Mouse (Mus musculus) forebrain, embryonic 13.5 days (tissue): Measurements from ENCODE around the gene Irak2. TPM values are rescaled to one million over a fixed set of nuclear protein-coding genes. Genes with fewer than 3 reads are reported as not detected.

Experiments used
- ATAC-seq: fragments of 200-750 bp; cut with Nextera tagmentation; 2 replicates; pipeline ENCODE4 v1.8.0; 2017
- H3K27ac ChIP-seq: fragments of 300-500 bp; sonication (generic); 2 replicates; pipeline ENCODE4 v1.5.1; 2015; ENCODE audit warnings: inconsistent platforms, mild to moderate bottlenecking, moderate library complexity
- H3K27me3 ChIP-seq: fragments of 300-500 bp; sonication (generic); 2 replicates; pipeline ENCODE4 v1.6.1; 2015; ENCODE audit warnings: mild to moderate bottlenecking, inconsistent platforms
- H3K36me3 ChIP-seq: fragments of 300-500 bp; sonication (generic); 2 replicates; pipeline ENCODE4 v1.6.1; 2015; ENCODE audit warnings: mild to moderate bottlenecking, inconsistent platforms; ENCODE audit not compliant: poor library complexity, severe bottlenecking
- H3K4me1 ChIP-seq: fragments of 300-500 bp; sonication (generic); 2 replicates; pipeline ENCODE4 v1.6.1; 2015; ENCODE audit warnings: inconsistent platforms
- H3K4me2 ChIP-seq: fragments of 300-500 bp; sonication (generic); 2 replicates; pipeline ENCODE4 v1.6.1; 2015; ENCODE audit warnings: inconsistent platforms, mild to moderate bottlenecking, moderate library complexity
- H3K4me3 ChIP-seq: fragments of 300-500 bp; sonication (generic); 2 replicates; pipeline ENCODE4 v1.5.1; 2015; ENCODE audit warnings: mild to moderate bottlenecking, inconsistent platforms
- H3K9ac ChIP-seq: fragments of 300-500 bp; sonication (generic); 2 replicates; pipeline ENCODE4 v1.6.1; 2015; ENCODE audit warnings: mild to moderate bottlenecking, inconsistent platforms
- H3K9me3 ChIP-seq: fragments of 300-500 bp; sonication (generic); replicated peaks from 2 replicates; pipeline ENCODE4 v1.6.1; 2016; ENCODE audit warnings: inconsistent platforms
- WGBS: fragments of 180-500 bp; shearing (Covaris S2); methylation state at CpG from one replicate; pipeline ENCODE4 v1.1.7; 2015; 5-methylcytosine and 5-hydroxymethylcytosine counted together
- microRNA-seq: library from miRNA; unstranded; fragments of <30 nt; microRNA quantifications from one replicate; pipeline ENCODE4, GENCODE M21; 2016
- polyA plus RNA-seq: library from polyadenylated mRNA; unstranded; fragments of >200 nt; fragmentation: Nextera tagmentation; extraction: Ambion mirVana; gene quantifications from 2 replicates; pipeline ENCODE4 v1.2.1, GENCODE M21; 2015

The Irak2 gene
- polyA plus RNA-seq, 1 experiment from 2014 or later, result 0.96 TPM

GRCm38 (mm10) chr6:113721061-113721460 lies 82.8 kb downstream of the Irak2 start:
- WGBS, result 94% methylated on average over 4 of the region's 4 CpGs
- Histone ChIP-seq H3K4me2 (no peak overlapping the region), H3K27ac (no peak overlapping the region), H3K27me3 (no peaks in the 10 kb centered on the region), H3K9ac (no peak overlapping the region), H3K9me3 (no peaks in the 10 kb centered on the region), H3K36me3 (peaks cover 85% of the 10 kb centered on the region), H3K4me1 (no peaks in the 10 kb centered on the region), H3K4me3 (no peak overlapping the region)
- ATAC-seq, result no peak

- Histone ChIP-seq H3K4me2 (no peak overlapping the region), H3K36me3 (peaks cover 92% of the 10 kb centered on the region), H3K4me3 (no peak overlapping the region), H3K9ac (no peak overlapping the region), H3K27me3 (no peaks in the 10 kb centered on the region), H3K4me1 (no peaks in the 10 kb centered on the region), H3K27ac (no peak overlapping the region), H3K9me3 (no peaks in the 10 kb centered on the region)
- no peak for ATAC-seq
- 91% methylated on average over 7 of the region's 7 CpGs for WGBS
Observed at GRCm38 (mm10) chr6:113728181-113728580, 89.9 kb downstream of the Irak2 start.

- Histone ChIP-seq H3K27ac (no peak overlapping the region), H3K4me2 (no peak overlapping the region), H3K4me1 (no peaks in the 10 kb centered on the region), H3K4me3 (no peak overlapping the region), H3K9ac (no peak overlapping the region), H3K27me3 (no peaks in the 10 kb centered on the region), H3K9me3 (no peaks in the 10 kb centered on the region), H3K36me3 (peaks cover 98% of the 10 kb centered on the region)
- no peak for ATAC-seq
- WGBS, result 93% methylated on average over 3 of the region's 3 CpGs
Observed at GRCm38 (mm10) chr6:113731296-113731695, 93.0 kb downstream of the Irak2 start.

GRCm38 (mm10) chr6:113737318-113738046 lies 99.2 kb downstream of the Irak2 start:
- Histone ChIP-seq H3K27me3 (no peaks in the 10 kb centered on the region), H3K4me2 (no peak overlapping the region), H3K9me3 (no peaks in the 10 kb centered on the region), H3K36me3 (peaks cover 55% of the 10 kb centered on the region), H3K4me1 (peaks cover 15% of the 10 kb centered on the region), H3K27ac (no peak overlapping the region), H3K9ac (no peak overlapping the region), H3K4me3 (no peak overlapping the region)
- no peak for ATAC-seq
- 92% methylated on average over 9 of the region's 9 CpGs for WGBS

- H3K4me1 ChIP-seq, result peaks cover 15% of the 10 kb centered on the region
- peak within 1 kb of the TSS; percentile 93 for H3K9ac ChIP-seq
- H3K27me3 ChIP-seq, result 0 out of 2 replicates have a peak, but pooled peaks cover 5% of the 10 kb centered on the region
- H3K27ac ChIP-seq, result peak within 1 kb of the TSS; percentile 52; the same call in 1 of the 2 replicates
- peak; percentile 92 for ATAC-seq
- peak within 1 kb of the TSS; percentile 94 for H3K4me2 ChIP-seq
- peaks cover 25% of the 10 kb centered on the region for H3K36me3 ChIP-seq
- peak within 1 kb of the TSS; percentile 90 for H3K4me3 ChIP-seq
- WGBS, result 6% methylated on average over 41 of the region's 41 CpGs
- no peaks in the 10 kb centered on the region for H3K9me3 ChIP-seq
Observed at GRCm38 (mm10) chr6:113740236-113741217, 102.3 kb downstream of the Irak2 start, which contains the start of gene Sec13. Sec13 (minus strand) TSS chr6:113740743.

GRCm38 (mm10) chr6:113741425-113741824 lies 103.2 kb downstream of the Irak2 start:
- Histone ChIP-seq H3K4me2 (no peak overlapping the region), H3K4me3 (no peak overlapping the region), H3K9ac (no peak overlapping the region), H3K27me3 (0 out of 2 replicates have a peak, but pooled peaks cover 5% of the 10 kb centered on the region), H3K36me3 (peaks cover 16% of the 10 kb centered on the region), H3K27ac (no peak overlapping the region), H3K9me3 (no peaks in the 10 kb centered on the region), H3K4me1 (peaks cover 15% of the 10 kb centered on the region)
- 66% methylated on average over 2 of the region's 2 CpGs for WGBS
- ATAC-seq, result no peak

- no peak overlapping the region for H3K4me2 ChIP-seq
- H3K36me3 ChIP-seq, result peaks cover 11% of the 10 kb centered on the region
- H3K4me1 ChIP-seq, result peaks cover 15% of the 10 kb centered on the region
- no peaks in the 10 kb centered on the region for H3K9me3 ChIP-seq
- WGBS, result 78% methylated on average over 1 of the region's 1 CpGs
- H3K9ac ChIP-seq, result no peak overlapping the region
- 0 out of 2 replicates have a peak, but pooled peaks cover 5% of the 10 kb centered on the region for H3K27me3 ChIP-seq
- H3K4me3 ChIP-seq, result no peak overlapping the region
- ATAC-seq, result no peak
- H3K27ac ChIP-seq, result no peak overlapping the region
Observed at GRCm38 (mm10) chr6:113742321-113742720, 104.1 kb downstream of the Irak2 start.

GRCm38 (mm10) chr6:113743111-113743510 lies 104.8 kb downstream of the Irak2 start:
- H3K9ac ChIP-seq, result no peak overlapping the region
- H3K27ac ChIP-seq, result no peak overlapping the region
- H3K27me3 ChIP-seq, result 0 out of 2 replicates have a peak, but pooled peaks cover 5% of the 10 kb centered on the region
- H3K9me3 ChIP-seq, result no peaks in the 10 kb centered on the region
- H3K4me3 ChIP-seq, result no peak overlapping the region
- H3K36me3 ChIP-seq, result peaks cover 3% of the 10 kb centered on the region
- WGBS, result 70% methylated on average over 1 of the region's 1 CpGs
- H3K4me1 ChIP-seq, result peaks cover 15% of the 10 kb centered on the region
- no peak overlapping the region for H3K4me2 ChIP-seq
- no peak for ATAC-seq

Small RNA genes lying within 50 kb of the gene (microRNA-seq; reads per million reads assigned to microRNA genes)
- gene Mir7042, result 1.1 reads per million

Other genes with a start within 250 kb of the Irak2 start
- gene Ttll3, start 249.2 kb upstream of the Irak2 start, polyA plus RNA-seq, result 6.7 and 7.6 TPM in 2 replicates
- 20.8 and 24.4 TPM in 2 replicates for gene Rpusd3, start 219.1 kb upstream of the Irak2 start, polyA plus RNA-seq
- gene Cidec, start 202.7 kb upstream of the Irak2 start, polyA plus RNA-seq, result not detected in 2 replicates
- 86.0 and 92.1 TPM in 2 replicates for gene Jagn1, start 195.9 kb upstream of the Irak2 start, polyA plus RNA-seq
- gene Il17re, start 180.0 kb upstream of the Irak2 start, polyA plus RNA-seq, result 0.05 TPM in 1 of 2 replicates, not detected in the other
- 0.84 and 1.4 TPM in 2 replicates for gene Il17rc, start 167.0 kb upstream of the Irak2 start, polyA plus RNA-seq
- gene Creld1, start 155.2 kb upstream of the Irak2 start, polyA plus RNA-seq, result 47.4 and 47.5 TPM in 2 replicates
- gene Prrt3, start 136.5 kb upstream of the Irak2 start, polyA plus RNA-seq, result 2.8 and 3.1 TPM in 2 replicates
- gene Emc3, start 106.8 kb upstream of the Irak2 start, polyA plus RNA-seq, result 84.7 and 87.8 TPM in 2 replicates
- 11.9 and 14.1 TPM in 2 replicates for gene Fancd2, start 106.8 kb upstream of the Irak2 start, polyA plus RNA-seq
- gene Fancd2os, start 37.8 kb upstream of the Irak2 start, polyA plus RNA-seq, result 0.28 TPM in 1 of 2 replicates, not detected in the other
- 227 TPM in 2 replicates for gene Brk1, start 33.7 kb upstream of the Irak2 start, polyA plus RNA-seq
- gene Vhl, start 14.5 kb upstream of the Irak2 start, polyA plus RNA-seq, result 57.3 and 63.9 TPM in 2 replicates
- 0.47 and 0.81 TPM in 2 replicates for gene Tatdn2, start 58.6 kb downstream of the Irak2 start, polyA plus RNA-seq
- 0.42 and 1.0 TPM in 2 replicates for gene Ghrl, start 81.4 kb downstream of the Irak2 start, polyA plus RNA-seq
- 256 and 269 TPM in 2 replicates for gene Sec13, start 102.3 kb downstream of the Irak2 start, polyA plus RNA-seq